Mouse (Mus musculus): ENCODE results near the gene Cast.

DNA sequence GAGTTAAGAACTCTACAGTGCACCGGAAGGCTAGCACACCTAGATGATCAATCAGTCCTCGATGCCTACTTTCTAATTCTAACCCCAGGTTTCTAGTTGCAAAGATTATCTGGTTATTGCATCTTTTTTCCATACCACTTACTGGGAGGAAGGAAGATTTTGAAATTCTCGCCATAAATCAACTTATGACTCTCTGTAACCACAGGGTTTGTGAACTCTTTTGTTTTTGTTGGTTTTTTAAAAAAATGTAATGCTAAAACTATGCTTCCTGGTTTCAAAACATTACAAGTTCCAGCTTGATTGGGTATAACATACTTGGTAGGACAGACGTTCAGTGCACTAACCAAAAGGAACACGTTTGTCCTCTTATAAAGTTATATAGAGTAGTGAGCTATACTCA, 1.7 kb downstream of the Cast start:
- TF ChIP-seq CTCF (IDR thresholded peaks at IDR 0.05; ENCODE audit: low read depth, low read length) (no peak), TAL1 (conservative IDR thresholded peaks at IDR 0.05; ENCODE audit: low read depth, low read length) (no peak)

All from G1E (cell line).